Mouse (Mus musculus) adrenal gland, adult 8-10 months (tissue): ENCODE data around the gene Ints14. TPM values are rescaled to one million over a fixed set of nuclear protein-coding genes. Genes with fewer than 3 reads are reported as not detected.
"Not testable (repeated sequence)": the region's sequence is repeated elsewhere in the genome, so short reads cannot be mapped to it uniquely, and the experiment has no call there.

Experiments
- DNase-seq: peaks from one replicate; pipeline ENCODE4 v3.0.0; 2022
- total RNA-seq, 4 experiments: library from RNA; stranded (reverse); gene quantifications; 2 replicates each; pipeline ENCODE4 v1.2.4; 2022

Ints14 gene
- total RNA-seq, 4 experiments from 2014 or later, result 27.2 to 31.9 (median 28.8) TPM

DNA sequence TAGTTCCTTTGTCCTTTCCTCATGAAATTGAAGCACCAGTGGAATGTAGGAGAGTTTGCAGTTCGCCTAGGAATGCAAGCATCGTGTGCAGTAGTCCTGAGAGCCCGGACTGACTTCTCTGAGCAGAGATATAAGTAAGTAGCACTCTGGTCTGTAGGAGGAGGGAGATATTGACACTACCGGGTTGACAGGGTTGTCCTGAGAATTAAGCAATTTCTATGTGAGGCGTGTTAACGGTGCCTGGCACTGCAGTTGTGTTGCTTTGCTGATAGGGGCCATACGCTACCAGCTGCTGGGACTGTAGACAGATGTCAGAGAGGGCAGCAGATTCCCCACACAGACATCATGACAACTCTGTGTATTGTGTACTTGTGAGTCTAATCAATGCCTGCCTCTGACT is 7.5 kb upstream of the Ints14 start:
- no peak for DNase-seq

DNA sequence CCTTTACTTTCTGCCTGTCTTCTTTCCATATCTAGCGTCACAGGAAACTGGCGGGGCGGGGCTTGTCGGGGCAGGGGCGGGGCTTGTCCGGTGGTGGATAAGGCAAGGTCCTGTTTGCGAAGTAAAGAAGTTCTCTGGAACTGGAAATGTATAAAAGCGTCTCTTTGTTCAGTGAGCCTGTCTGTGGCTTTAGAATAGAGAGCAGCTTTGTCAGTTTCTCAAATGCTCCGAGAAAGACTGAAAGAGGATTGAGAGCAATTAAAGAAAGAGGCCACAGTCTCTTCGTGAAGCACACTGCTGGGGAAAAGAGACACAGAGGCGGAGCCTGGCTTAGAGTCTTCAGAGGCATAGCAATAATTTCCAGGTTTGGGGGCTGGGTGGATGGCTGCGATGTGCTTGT is 4.4 kb upstream of the Ints14 start:
- no peak for DNase-seq

DNA sequence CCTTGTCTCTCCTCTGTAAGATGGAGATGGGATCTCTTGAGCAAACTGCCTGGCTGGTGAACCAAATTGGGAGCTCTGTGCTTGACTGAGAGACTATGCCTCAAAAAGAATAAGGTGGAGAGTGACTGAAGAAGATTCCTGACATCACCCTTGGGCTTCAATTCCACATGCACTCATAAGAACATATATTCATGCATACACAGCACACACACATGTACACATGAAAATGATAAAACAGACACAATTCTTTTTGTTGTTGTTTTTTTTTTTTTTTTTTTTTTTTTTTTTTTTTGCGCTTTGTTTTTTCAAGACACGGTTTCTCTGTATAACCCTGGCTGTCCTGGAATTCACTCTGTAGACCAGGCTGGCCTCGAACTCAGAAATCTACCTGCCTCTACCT is 3.4 kb upstream of the Ints14 start:
- DNase-seq, result no peak

DNA sequence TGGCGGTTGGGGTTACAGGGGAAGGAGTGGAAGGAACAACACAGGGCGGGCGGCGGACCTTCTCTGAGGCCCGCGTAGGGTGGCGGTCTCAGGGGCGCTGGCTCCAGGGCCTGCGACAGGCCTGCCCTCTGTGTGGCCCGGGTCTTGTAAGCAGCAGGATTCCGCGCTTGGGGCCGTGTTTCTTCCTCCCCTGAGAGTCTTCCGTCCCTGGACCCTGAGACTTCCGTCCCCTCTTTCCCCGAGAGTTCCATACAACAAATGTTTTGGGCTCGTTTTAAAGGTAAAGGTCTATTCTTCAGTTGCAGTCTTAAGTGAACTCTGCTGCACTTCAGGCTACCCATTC is 244 bp downstream of the Ints14 start:
- DNase-seq, result no peak

DNA sequence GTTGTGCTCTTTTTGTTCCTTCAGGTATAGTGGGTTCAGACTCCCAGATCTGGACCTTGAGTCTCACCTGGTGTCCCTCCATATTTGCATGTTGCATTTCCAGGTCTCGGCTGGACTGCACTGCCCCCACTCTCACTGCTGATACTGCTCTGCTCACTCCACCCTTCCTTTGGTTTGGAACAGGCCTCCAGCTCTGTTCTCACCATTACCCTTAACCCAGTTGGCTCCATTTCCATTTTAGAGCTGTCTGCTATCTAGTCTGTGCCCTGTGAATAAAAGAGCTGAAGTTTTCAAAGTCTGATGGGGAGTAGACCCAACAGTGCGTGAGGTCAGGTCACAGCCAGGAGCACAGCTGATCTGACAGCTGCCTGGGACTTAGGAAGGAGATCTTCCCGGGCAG is 19.8 kb downstream of the Ints14 start:
- no peak for DNase-seq

DNA sequence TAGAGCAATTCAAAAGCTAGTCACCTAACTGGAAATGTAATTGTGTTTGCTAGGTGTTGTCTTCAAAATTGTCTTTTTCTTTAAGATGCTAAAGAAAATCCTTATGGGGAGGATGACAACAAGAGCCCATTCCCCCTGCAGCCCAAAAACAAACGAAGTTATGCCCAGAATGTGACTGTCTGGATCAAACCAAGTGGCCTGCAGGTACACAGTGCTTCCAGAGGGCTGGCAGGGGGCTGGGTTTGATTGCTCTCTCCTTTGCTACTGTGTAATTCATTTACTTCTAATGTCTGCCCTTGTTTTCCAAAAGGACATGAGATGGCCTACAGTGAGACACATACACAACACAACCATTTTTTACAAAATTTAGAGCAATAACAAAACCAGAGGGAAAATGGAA is 21.2 kb downstream of the Ints14 start:
- DNase-seq, result no peak

DNA sequence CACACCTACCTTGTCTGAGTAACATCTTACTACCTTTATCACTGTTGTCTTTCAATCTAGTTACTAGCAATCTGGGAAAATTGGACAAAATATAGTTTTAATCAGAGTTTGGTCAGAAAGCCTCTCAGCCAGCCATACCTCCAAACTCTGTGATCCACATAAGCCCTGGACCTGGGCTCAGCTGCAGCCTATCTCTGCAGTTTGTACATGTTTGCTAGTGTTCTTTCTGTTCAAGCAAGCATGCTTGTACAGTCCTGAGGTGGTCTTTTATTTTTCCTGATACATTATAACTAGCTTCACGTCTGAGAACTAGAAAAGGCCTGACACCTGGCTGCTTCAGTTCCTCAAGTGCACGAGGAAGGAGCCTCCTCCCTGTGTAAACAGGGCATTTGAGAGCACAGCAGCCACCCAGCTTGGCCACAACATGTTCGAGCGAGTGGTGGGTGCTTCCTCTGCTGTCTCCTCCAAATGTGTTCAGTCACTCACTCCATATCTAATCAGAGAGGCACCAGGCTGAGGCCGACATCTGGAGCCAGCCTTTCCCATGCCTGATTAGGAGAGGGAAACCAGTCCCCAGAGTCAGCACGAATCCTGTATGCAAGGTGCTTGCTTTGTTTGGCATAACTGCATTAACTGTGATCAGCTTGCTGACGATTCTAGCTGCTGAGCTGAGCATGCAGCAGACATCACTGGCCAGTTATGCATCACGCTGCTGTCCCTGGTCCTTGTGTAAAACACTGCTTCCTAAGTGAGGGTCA is 24.5 kb downstream of the Ints14 start:
- DNase-seq, result no peak

DNA sequence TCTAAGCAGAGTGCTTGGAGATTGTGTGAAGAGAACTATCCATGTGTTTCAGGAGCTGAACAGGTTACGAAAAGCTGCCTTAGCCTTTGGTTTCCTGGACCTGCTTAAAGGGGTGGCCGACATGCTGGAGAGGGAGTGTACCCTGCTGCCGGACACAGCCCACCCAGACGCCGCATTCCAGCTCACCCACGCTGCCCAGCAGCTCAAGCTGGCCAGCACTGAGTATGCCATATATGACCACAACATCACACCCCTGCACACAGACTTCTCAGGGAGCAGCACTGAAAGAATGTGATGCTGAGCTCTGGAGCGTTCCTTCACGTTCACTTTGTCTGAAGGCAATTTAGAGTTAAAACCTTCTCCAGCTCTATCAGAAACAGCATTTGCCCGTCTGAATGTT is 25.1 kb downstream of the Ints14 start:
- no peak for DNase-seq

DNA sequence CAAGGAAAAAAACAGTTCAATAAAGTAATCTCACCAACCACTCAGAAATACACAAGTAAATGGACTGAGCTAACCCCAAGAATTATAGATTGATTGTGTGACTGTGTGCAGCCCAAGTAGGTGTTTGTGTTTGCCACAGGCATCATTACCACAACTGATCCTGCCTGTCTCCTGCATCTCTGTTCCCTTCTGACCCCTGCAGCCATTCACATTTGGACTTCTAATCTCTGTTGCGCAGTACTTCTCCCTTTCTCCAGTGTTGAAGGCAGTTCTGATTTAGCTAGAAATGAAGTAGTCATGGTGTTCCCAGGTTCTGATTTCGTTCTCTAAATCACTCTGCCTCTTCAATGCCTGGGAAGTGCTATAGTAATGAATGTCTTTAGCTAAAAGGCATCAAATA is 26.9 kb downstream of the Ints14 start:
- DNase-seq, result no peak

DNA sequence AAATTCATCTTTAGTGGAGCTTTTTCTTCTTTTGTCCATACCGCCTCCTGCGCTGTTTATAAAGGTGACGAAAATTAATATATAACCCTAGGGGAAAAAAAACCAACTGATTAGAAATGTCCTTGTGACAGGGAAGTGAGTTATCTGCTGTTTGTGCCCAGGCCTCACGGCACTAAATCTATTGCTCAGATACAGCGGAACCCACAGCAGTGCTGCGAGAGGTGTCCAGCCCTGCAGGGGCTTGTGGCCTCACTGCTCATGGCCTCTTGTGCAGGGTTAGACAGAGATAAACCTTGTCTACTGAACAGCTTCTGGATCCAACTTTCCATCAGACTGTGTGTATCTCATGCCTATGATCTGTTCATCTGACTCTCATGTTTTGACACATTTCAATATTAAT is 27.7 kb downstream of the Ints14 start:
- no peak for DNase-seq

DNA sequence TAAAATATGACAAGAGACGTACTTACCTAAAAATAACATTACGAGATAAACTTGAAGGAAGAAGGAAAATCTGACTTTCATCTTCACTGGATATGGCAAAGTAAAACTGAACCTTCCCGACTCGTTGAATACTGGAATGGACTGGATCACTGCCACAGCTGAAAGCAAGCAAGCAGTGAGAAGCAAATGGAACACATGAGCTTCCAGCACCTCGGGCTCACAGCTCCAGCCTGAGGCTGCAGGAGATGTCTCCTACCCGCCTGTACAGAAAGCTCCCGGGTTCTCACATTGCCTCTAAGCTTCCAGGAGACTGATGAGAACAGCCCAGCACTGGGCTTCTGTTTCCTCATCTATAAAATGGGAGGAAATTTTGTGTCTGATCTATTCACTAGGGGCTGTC is 29.6 kb downstream of the Ints14 start:
- no peak for DNase-seq

DNA sequence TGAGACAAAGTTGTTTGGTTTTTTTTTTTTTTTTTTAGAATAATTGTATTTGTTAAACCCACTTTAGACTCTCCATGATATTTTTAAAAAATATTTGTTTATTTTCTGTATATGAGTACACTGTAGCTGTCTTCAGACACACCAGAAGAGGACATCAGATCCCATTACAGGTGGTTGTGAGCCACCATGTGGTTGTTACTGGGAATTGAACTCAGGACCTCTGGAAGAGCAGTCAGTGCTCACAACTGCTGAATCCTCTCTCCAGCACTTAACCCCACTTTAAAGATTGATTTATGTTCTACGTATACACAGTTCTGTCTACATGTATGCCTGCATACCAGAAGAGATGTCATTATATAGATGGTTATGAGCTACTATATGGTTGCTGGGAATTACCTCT is 34.8 kb downstream of the Ints14 start:
- DNase-seq, result not testable (repeated sequence)

DNA sequence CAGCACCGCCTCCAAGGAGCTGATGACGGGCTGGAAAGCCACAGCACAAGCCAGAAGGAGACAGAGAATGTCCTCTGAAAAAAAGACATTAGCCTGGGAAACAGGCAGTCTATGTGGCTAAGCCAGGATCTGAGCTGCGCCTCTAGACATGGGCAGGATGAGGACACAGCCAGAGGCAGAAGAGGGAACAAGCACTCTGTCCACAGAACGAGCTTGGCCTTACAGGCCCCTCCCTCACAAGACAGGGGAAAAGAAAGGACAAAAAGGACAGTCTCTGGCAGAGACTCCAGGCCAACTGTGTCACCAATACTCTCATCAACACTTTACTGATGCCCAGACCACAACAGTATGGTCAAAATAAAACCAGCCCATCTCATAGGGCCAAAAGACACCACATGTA is 40.8 kb downstream of the Ints14 start:
- no peak for DNase-seq

DNA sequence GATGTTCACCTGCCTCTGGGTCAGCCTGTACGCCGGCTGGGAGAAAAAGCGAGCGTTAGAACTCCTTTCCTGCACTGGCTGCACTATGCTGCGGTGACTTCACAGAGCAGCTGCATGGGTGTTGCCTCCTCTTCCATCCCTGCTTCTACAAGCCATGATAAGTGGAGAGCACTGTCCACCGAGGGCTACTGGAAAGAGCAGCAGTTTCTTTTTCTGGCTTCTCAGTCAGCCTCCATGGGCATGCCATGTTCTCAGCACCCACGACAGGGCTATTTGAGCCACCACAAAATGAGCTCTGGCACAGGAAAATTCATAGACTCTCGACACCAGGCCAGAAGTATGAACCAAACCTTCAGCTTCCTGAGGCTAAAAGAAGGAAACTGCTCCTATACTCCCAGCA is 45.0 kb downstream of the Ints14 start:
- DNase-seq, result no peak

DNA sequence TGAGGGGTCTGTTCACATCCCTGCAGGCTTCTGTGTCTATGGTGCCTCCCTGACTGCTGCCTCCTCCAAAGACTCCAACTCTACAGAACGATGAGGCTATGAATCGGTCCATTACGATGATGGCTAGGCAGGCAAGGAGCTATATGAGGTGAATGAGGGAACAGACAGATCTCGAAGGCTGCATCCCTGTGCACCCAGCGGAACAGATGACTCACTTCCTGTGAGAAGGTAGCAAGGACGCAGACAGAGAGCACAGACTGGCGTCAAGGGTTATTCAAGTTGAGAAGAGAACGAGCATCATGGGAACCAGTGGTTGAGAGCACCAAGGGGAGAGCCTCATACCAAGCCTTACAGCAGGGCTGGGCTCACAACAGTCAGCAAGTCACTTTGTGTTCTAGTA is 49.9 kb downstream of the Ints14 start:
- peak; percentile 79 for DNase-seq

DNA sequence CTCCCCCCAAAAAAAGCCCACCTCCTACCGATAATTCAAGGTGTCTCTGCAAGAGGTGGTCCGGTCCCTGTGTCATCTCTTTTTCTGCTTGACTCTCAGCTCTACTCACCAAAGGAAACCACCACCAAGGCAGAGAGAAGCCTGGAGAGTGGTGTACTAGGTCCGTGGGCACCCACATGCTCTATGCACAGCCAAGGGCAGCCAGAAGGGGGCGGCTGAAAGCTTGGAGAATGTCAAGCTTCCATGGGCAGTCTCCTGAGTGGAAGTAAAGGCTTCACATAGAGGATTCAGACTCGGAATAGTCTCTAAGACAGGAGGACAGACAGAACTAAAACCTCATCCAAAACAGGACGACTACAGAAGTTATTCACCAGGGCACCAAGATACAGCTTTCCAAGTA is 50.6 kb downstream of the Ints14 start:
- DNase-seq, result peak; percentile 60

DNA sequence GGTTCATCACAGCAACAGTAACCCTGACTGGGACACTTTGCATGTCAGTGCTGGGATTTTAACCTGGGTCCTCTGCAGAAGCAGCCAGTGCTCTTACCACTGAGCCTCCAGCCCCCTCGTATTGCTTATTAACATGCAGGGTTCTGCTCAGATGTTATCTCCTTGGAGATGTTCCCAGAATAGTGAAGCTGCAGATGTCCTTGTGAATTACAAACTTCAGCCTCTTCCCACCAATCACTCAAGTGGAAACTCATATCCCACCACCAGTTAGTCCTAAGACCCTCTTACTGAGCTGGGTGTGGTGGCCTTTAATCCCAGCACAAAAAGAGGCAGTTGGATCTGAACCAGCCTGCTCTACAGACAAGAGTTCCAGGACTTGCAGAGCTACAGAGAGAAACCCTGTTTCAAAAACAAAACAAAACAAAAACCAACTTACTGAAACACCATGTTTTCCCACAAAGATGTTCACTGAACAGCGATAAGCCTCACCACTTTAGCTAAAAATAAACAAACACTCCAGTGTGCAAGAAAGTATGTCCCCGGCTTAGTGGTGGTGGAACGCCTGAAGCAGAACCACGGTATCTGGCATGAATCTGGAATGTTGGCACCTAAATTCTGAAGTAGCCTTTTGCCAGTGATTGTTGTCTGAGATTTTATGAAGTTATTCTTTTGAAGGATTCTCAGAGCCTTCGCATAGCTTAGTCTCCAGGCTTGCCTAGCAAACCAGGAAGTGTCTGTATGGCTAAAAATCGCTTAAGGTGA is 54.9 kb downstream of the Ints14 start:
- DNase-seq, result no peak

DNA sequence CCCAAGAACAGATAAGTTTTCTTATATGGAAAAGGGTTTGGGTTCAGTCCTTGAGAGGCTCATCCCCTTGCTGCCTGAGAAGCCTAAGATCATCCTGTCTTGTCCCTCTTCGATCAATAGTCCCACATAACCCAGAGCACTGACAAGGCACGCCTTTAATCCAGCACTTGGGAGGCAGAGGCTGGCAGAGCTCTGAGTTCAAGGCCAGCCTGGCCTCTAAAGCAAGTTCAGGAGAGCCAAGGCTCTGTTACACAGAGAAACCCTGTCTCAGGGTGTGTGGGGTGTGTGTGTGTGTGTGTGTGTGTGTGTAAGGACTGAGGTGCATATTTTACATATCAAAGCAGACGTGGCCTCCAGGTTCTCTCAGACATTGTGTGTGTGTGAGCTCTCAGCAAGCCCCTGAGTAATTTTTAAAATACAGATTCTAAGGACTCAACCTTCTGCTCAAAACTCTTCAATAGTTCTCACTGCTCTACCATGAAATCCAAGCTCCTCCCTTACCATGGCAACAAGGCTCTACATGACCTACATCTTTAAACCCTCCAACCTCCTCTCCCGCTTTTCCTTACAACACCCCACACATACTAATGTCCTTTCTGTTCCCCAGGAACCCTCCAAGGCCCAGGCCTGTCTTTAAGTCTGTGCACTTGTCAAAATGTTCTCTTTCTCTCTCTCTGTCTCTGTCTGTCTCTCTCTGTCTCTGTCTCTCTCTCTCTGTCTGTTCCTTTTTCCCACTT is 55.7 kb downstream of the Ints14 start:
- DNase-seq, result peak; percentile 45

DNA sequence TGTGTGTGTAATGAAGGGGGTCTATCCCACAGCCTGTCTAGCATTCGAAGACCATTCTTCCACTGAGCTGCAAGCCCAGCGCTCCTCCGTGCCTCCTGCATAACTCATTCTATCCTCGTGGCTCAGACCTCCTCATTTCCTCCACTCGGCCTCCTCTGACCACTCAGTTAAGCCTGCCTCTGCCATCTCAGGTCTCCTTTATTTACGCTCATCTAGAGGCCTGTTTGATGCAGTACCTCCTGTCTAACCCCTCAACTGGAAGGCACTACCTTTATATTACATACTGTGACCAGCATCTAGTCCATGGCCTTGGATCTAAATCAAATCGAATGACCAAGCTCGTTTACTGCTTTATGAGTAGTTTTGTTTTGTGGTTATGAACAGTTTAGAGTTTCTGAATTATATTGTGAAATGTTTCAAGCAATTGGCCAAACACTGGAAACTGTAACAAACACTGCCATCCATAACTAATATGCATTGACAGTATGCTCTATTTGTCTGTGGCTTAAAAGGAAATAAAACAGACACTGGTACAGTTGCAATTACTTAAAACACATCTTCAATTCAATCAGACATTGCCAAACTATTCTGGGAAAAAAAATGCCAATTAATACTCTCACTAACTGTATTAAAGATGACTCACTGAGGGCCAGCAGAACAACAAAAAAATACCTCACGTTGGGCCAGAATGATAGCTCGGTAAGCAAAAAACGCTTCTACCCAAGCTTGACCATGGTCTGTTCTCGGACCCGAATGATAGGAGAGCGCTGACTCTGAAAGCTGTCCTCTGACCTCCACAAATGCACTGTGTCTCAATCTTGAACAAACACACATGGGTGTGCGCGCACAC is 56.5 kb downstream of the Ints14 start:
- DNase-seq, result no peak

DNA sequence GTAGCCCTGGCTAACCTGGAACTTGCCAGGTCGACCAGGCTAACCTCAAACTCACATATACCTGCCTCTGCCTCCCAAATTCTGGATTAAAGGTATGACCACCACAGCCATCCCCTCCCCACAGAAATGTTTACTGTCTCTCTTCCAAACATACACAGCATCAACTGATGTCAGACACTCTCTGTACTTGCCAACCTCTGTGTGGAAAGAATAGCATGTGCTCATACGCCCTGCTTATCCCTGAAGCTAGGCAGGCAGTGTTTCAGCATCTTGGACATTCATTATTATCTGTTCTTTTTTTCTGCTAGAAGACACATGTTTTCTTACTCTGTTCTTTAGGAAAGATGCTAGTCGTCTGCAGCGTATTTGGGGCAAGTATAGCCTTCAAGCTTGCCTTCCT is 57.2 kb downstream of the Ints14 start:
- no peak for DNase-seq

DNA sequence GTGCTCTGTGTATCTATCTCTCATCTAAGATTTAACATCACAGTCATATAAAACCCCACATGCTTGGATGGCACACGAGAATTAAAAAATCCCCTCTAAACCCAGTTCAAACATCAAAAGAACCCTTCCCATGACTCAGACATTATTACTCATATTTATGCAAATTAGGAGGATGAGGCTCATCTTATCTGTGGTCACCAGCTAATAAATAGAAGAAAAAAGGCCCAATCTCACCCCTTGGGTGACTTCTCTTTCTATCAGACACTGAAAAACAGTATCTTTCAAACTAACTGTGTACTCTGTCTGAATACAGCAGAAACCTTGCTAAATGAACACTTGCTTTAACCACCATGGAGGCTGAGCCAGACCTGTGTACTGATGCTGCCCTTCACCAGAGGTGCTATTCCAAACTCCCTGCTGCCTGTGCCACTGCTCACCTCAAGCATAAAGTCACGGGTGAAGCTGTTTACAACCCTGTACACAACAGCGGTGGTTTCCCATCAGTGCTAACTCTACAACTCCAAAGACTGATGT is 58.0 kb downstream of the Ints14 start:
- DNase-seq, result no peak

DNA sequence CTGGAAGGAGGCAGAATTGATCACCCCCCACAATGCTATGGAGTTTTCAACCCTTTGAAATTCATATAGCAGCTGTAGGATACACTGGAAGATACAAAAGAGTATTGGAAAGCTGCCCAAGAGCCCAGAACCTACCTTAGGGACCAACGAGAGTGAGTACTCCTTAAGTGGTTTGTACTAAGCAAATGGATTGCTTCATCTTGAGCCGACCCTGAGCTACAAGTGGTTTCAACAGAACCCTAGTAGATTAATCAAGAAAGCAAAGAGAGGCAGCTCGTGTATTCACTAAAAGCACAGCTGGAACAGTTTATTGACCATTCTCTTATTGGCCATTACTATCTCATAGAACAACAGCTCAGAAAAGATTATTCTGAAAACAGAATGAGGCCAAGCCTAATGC is 58.4 kb downstream of the Ints14 start:
- DNase-seq, result no peak
